Mouse (Mus musculus): ENCODE measurements around the gene Gm49369. TPM values are rescaled to one million over a fixed set of nuclear protein-coding genes. Genes with fewer than 3 reads are reported as not detected.
"Not testable (repeated sequence)": the region's sequence is repeated elsewhere in the genome, so short reads cannot be mapped to it uniquely, and the experiment has no call there.

The Gm49369 gene
- polyA plus RNA-seq, 1 experiment from 2014 or later = 0.79 TPM

DNA sequence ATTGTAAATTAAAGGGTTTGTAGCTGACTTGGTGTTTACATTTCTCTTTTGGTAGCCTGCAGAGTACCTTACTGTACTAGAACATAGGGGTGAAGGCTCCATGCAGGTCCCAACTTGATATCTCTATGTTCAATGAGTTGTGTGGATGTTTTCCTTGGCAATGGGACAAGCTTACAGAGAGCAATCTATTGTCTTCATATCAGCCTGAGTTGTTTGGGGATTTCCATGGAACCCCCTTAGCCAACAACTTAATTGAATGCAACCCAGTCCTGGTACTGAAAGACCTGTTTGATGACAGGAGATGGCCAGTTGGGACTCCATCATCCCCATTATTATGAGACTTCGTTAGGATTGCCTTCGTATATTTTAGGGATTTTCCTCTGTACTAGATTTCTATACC lies 35.6 kb upstream of the Gm49369 start:
- Histone ChIP-seq H3K27me3 (ENCODE audit: control insufficient read depth, insufficient read depth, low read length) (no peaks in the 10 kb centered on the region), H3K9ac (ENCODE audit: low read length) (no peak overlapping the region), H3K4me2 (ENCODE audit: low read depth, severe bottlenecking) (no peak overlapping the region), H3K27ac (replicated peaks; ENCODE audit: low read depth, low read length) (no peak overlapping the region), H3K4me3 (ENCODE audit: low read depth, low read length) (no peak overlapping the region), H3K4me1 (ENCODE audit: control insufficient read depth, insufficient read depth, low read length) (no peaks in the 10 kb centered on the region), H3K9me3 (ENCODE audit: control insufficient read depth, low read length) (no peaks in the 10 kb centered on the region), H3K36me3 (ENCODE audit: control insufficient read depth, insufficient read depth, low read length) (no peaks in the 10 kb centered on the region)
- DNase-seq (ENCODE audit: low spot score) (no peak), ATAC-seq (ENCODE audit: insufficient number of reproducible peaks, low FRiP score, low TSS enrichment, low read depth) (no peak)
- 91% methylated on average over 2 of the region's 2 CpGs for WGBS

DNA sequence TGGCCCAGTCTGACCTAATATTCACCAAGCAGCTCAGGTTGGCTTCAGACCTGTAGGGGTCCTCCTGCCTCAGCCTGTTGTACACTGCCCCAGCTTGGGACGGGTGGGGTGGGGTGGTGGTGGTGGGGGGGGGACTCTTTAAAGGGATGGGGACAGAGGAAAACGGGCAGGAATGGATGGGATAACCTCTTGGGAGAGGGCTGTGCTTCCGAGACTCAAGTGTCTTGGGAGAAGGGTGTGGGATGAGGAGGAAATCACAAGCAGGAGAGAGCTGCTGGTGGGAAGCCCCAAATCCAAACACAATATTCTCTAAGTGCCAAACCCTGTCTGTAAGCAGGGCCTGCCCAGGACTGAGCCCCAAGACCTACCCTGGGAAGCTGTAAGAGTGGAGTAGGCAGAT lies 33.8 kb upstream of the Gm49369 start:
- Histone ChIP-seq H3K9ac (ENCODE audit: low read length) (no peak overlapping the region), H3K4me2 (ENCODE audit: low read depth, severe bottlenecking) (no peak overlapping the region), H3K4me3 (ENCODE audit: low read depth, low read length) (no peak overlapping the region), H3K9me3 (ENCODE audit: control insufficient read depth, low read length) (no peaks in the 10 kb centered on the region), H3K27me3 (ENCODE audit: control insufficient read depth, insufficient read depth, low read length) (no peaks in the 10 kb centered on the region), H3K4me1 (ENCODE audit: control insufficient read depth, insufficient read depth, low read length) (no peaks in the 10 kb centered on the region), H3K36me3 (ENCODE audit: control insufficient read depth, insufficient read depth, low read length) (no peaks in the 10 kb centered on the region), H3K27ac (replicated peaks; ENCODE audit: low read depth, low read length) (no peak overlapping the region)
- no peak for DNase-seq (ENCODE audit: low spot score)
- ATAC-seq (ENCODE audit: insufficient number of reproducible peaks, low FRiP score, low TSS enrichment, low read depth) = no peak
- WGBS = 77% methylated on average over 3 of the region's 3 CpGs

DNA sequence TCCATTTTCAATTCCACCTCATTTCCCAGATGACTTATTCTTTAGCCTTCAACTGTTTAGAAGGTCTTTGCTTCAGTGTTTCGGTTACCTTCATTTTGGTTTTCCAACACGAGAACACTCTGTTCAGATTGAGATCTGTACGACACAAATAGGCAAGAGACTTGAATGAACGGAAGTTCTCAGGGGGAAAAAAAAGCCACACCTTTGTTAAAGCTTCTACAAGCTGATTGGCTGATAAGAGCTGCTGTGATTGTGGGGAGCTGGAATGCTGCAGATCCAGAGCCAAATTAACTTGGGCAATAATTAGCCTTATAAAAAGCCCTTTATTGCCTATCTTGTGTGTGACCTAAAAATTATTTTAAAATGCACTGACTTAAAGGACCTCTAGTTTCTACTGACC lies 32.8 kb upstream of the Gm49369 start:
- Histone ChIP-seq H3K27me3 (ENCODE audit: control insufficient read depth, insufficient read depth, low read length) (no peaks in the 10 kb centered on the region), H3K36me3 (ENCODE audit: control insufficient read depth, insufficient read depth, low read length) (no peaks in the 10 kb centered on the region), H3K9ac (ENCODE audit: low read length) (no peak overlapping the region), H3K4me2 (ENCODE audit: low read depth, severe bottlenecking) (no peak overlapping the region), H3K9me3 (ENCODE audit: control insufficient read depth, low read length) (no peaks in the 10 kb centered on the region), H3K4me1 (ENCODE audit: control insufficient read depth, insufficient read depth, low read length) (no peaks in the 10 kb centered on the region), H3K4me3 (ENCODE audit: low read depth, low read length) (no peak overlapping the region), H3K27ac (replicated peaks; ENCODE audit: low read depth, low read length) (no peak overlapping the region)
- 70% methylated on average over 4 of the region's 4 CpGs for WGBS
- no peak for DNase-seq (ENCODE audit: low spot score)
- ATAC-seq (ENCODE audit: insufficient number of reproducible peaks, low FRiP score, low TSS enrichment, low read depth) = no peak

- Histone ChIP-seq H3K4me2 (ENCODE audit: low read depth, severe bottlenecking) (no peak overlapping the region), H3K4me1 (ENCODE audit: control insufficient read depth, insufficient read depth, low read length) (no peaks in the 10 kb centered on the region), H3K27me3 (ENCODE audit: control insufficient read depth, insufficient read depth, low read length) (no peaks in the 10 kb centered on the region), H3K9ac (ENCODE audit: low read length) (no peak overlapping the region), H3K27ac (replicated peaks; ENCODE audit: low read depth, low read length) (no peak overlapping the region), H3K36me3 (ENCODE audit: control insufficient read depth, insufficient read depth, low read length) (no peaks in the 10 kb centered on the region), H3K4me3 (ENCODE audit: low read depth, low read length) (no peak overlapping the region), H3K9me3 (ENCODE audit: control insufficient read depth, low read length) (no peaks in the 10 kb centered on the region)
- ATAC-seq (ENCODE audit: insufficient number of reproducible peaks, low FRiP score, low TSS enrichment, low read depth) (no peak), DNase-seq (ENCODE audit: low spot score) (no peak)
- WGBS = 88% methylated on average over 6 of the region's 6 CpGs
These were observed 30.8 kb upstream of the Gm49369 start for GRCm38 (mm10) chr7:142413285-142413684.

GRCm38 (mm10) chr7:142409603-142410002 lies 27.1 kb upstream of the Gm49369 start:
- no peaks in the 10 kb centered on the region for H3K4me1 ChIP-seq (ENCODE audit: control insufficient read depth, insufficient read depth, low read length)
- no peak overlapping the region for H3K27ac ChIP-seq (replicated peaks; ENCODE audit: low read depth, low read length)
- H3K27me3 ChIP-seq (ENCODE audit: control insufficient read depth, insufficient read depth, low read length) = no peaks in the 10 kb centered on the region
- H3K36me3 ChIP-seq (ENCODE audit: control insufficient read depth, insufficient read depth, low read length) = no peaks in the 10 kb centered on the region
- DNase-seq (ENCODE audit: low spot score) = no peak
- ATAC-seq (ENCODE audit: insufficient number of reproducible peaks, low FRiP score, low TSS enrichment, low read depth) = no peak
- H3K9ac ChIP-seq (ENCODE audit: low read length) = no peak overlapping the region
- H3K4me2 ChIP-seq (ENCODE audit: low read depth, severe bottlenecking) = no peak overlapping the region
- no peaks in the 10 kb centered on the region for H3K9me3 ChIP-seq (ENCODE audit: control insufficient read depth, low read length)
- WGBS = 86% methylated on average over 3 of the region's 3 CpGs
- no peak overlapping the region for H3K4me3 ChIP-seq (ENCODE audit: low read depth, low read length)

GRCm38 (mm10) chr7:142408686-142409085 lies 26.2 kb upstream of the Gm49369 start:
- DNase-seq (ENCODE audit: low spot score) = no peak
- 94% methylated on average over 8 of the region's 8 CpGs for WGBS
- Histone ChIP-seq H3K36me3 (ENCODE audit: control insufficient read depth, insufficient read depth, low read length) (no peaks in the 10 kb centered on the region), H3K4me2 (ENCODE audit: low read depth, severe bottlenecking) (no peak overlapping the region), H3K4me3 (ENCODE audit: low read depth, low read length) (no peak overlapping the region), H3K27ac (replicated peaks; ENCODE audit: low read depth, low read length) (no peak overlapping the region), H3K4me1 (ENCODE audit: control insufficient read depth, insufficient read depth, low read length) (no peaks in the 10 kb centered on the region), H3K9me3 (ENCODE audit: control insufficient read depth, low read length) (no peaks in the 10 kb centered on the region), H3K9ac (ENCODE audit: low read length) (no peak overlapping the region), H3K27me3 (ENCODE audit: control insufficient read depth, insufficient read depth, low read length) (no peaks in the 10 kb centered on the region)
- ATAC-seq (ENCODE audit: insufficient number of reproducible peaks, low FRiP score, low TSS enrichment, low read depth) = no peak

- 82% methylated on average over 4 of the region's 4 CpGs for WGBS
- no peak overlapping the region for H3K27ac ChIP-seq (replicated peaks; ENCODE audit: low read depth, low read length)
These were observed 25.5 kb upstream of the Gm49369 start for GRCm38 (mm10) chr7:142407935-142408334.

GRCm38 (mm10) chr7:142405134-142405533 lies 22.7 kb upstream of the Gm49369 start:
- H3K9me3 ChIP-seq (ENCODE audit: control insufficient read depth, low read length); ATAC-seq (ENCODE audit: insufficient number of reproducible peaks, low FRiP score, low TSS enrichment, low read depth); H3K4me2 ChIP-seq (ENCODE audit: low read depth, severe bottlenecking); H3K4me1 ChIP-seq (ENCODE audit: control insufficient read depth, insufficient read depth, low read length); H3K4me3 ChIP-seq (ENCODE audit: low read depth, low read length); H3K27me3 ChIP-seq (ENCODE audit: control insufficient read depth, insufficient read depth, low read length); H3K9ac ChIP-seq (ENCODE audit: low read length); DNase-seq (ENCODE audit: low spot score); H3K27ac ChIP-seq (replicated peaks; ENCODE audit: low read depth, low read length); H3K36me3 ChIP-seq (ENCODE audit: control insufficient read depth, insufficient read depth, low read length): not testable (repeated sequence)
- 86% methylated on average over 5 of the region's 5 CpGs for WGBS

More at GRCm38 (mm10) chr7:142407935-142408334, 25.5 kb upstream of the Gm49369 start:
- Histone ChIP-seq H3K36me3 (ENCODE audit: control insufficient read depth, insufficient read depth, low read length) (no peaks in the 10 kb centered on the region), H3K4me3 (ENCODE audit: low read depth, low read length) (no peak overlapping the region), H3K9ac (ENCODE audit: low read length) (no peak overlapping the region), H3K9me3 (ENCODE audit: control insufficient read depth, low read length) (no peaks in the 10 kb centered on the region), H3K4me1 (ENCODE audit: control insufficient read depth, insufficient read depth, low read length) (no peaks in the 10 kb centered on the region), H3K4me2 (ENCODE audit: low read depth, severe bottlenecking) (no peak overlapping the region), H3K27me3 (ENCODE audit: control insufficient read depth, insufficient read depth, low read length) (no peaks in the 10 kb centered on the region)
- no peak for ATAC-seq (ENCODE audit: insufficient number of reproducible peaks, low FRiP score, low TSS enrichment, low read depth)
- DNase-seq (ENCODE audit: low spot score) = no peak

DNA sequence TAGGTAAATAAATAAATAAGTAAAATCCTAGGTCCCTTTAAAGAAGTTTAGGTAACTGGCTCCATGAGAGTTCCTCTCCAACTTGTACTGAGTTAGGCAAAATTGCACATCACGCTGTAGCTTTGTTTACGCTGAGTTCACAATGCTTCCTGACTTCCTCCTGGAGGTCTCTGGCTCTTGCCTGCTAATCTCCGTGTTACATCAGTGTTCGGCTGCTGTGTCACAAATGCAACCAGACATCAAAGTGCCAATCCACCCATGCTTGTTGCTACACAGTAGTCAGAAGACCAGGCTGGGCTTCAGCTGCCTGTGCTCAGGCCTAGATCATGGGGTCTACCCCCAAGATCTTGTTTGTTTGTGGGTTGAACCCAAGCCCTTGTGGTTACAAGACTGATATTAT lies 21.1 kb upstream of the Gm49369 start:
- ATAC-seq (ENCODE audit: insufficient number of reproducible peaks, low FRiP score, low TSS enrichment, low read depth) (no peak), DNase-seq (ENCODE audit: low spot score) (no peak)
- no peaks in the 10 kb centered on the region for H3K36me3 ChIP-seq (ENCODE audit: control insufficient read depth, insufficient read depth, low read length)
- H3K4me2 ChIP-seq (ENCODE audit: low read depth, severe bottlenecking) = no peak overlapping the region
- no peaks in the 10 kb centered on the region for H3K9me3 ChIP-seq (ENCODE audit: control insufficient read depth, low read length)
- 80% methylated on average over 4 of the region's 4 CpGs for WGBS
- H3K27ac ChIP-seq (replicated peaks; ENCODE audit: low read depth, low read length) = no peak overlapping the region
- H3K9ac ChIP-seq (ENCODE audit: low read length) = no peak overlapping the region
- H3K4me3 ChIP-seq (ENCODE audit: low read depth, low read length) = no peak overlapping the region
- no peaks in the 10 kb centered on the region for H3K27me3 ChIP-seq (ENCODE audit: control insufficient read depth, insufficient read depth, low read length)
- no peaks in the 10 kb centered on the region for H3K4me1 ChIP-seq (ENCODE audit: control insufficient read depth, insufficient read depth, low read length)
